9 mouse cellular contexts compared by ENCODE assay signal in the genomic region with DNA sequence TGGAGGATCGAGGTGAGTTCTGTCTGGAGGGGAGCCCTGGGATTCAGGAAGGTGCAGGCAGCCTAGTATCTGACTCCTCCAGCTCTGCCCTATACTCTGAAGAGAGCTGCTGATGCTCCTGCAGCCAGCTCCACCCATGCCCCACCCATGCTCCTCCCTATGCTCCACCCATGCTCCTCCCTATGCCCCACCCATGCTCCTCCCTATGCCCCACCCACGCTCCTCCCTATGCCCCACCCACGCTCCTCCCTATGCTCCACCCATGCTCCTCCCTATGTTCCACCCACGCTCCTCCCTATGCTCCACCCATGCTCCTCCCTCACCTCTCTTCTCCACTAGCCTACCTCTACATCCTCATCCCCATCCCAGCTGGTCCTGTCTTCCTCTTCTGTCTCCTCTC. TPM values are rescaled to one million over a fixed set of nuclear protein-coding genes. Genes with fewer than 3 reads are reported as not detected.
DNase-seq lines count a peak whose midpoint lies in the region; ATAC-seq and TF ChIP-seq lines count a peak whose summit lies in the region.
"Had no signal": no experiment of that assay in that cellular context is flagged by ENCODE, and none has a peak within 500 bp of the region (broad histone marks: within the 10 kb centered on the region; RNA-seq: fewer than 3 reads in every experiment).

No protein-coding gene starts in this region.

- TF ChIP-seq POLR2A in brain, embryonic 14.5 days (IDR thresholded peaks at IDR 0.05; ENCODE audit: borderline replicate concordance, extremely low read depth, insufficient read depth, insufficient read length, poor library complexity, severe bottlenecking): no peak

- no peaks in the 10 kb centered on the region for H3K36me3 ChIP-seq in hindbrain, embryonic 11.5 days (ENCODE audit: control insufficient read depth, insufficient read depth, low read length)
- no peaks in the 10 kb centered on the region for H3K36me3 ChIP-seq in hindbrain, embryonic 13.5 days
- H3K36me3 ChIP-seq: limb, embryonic 12.5 days had no signal

- no peaks in the 10 kb centered on the region for H3K9me3 ChIP-seq in hindbrain, embryonic 11.5 days (ENCODE audit: control insufficient read depth, low read length)
- H3K9me3 ChIP-seq in hindbrain, embryonic 13.5 days: no peaks in the 10 kb centered on the region
- H3K9me3 ChIP-seq: limb, embryonic 12.5 days had no signal

- H3K4me2 ChIP-seq in hindbrain, embryonic 11.5 days (replicated peaks; ENCODE audit: low read depth, low read length): no peak overlapping the region
- no peak overlapping the region for H3K4me2 ChIP-seq in hindbrain, embryonic 13.5 days
- H3K4me2 ChIP-seq: limb, embryonic 12.5 days had no signal

- H3K27me3 ChIP-seq in hindbrain, embryonic 11.5 days (ENCODE audit: control insufficient read depth, insufficient read depth, low read length): no peaks in the 10 kb centered on the region
- no peaks in the 10 kb centered on the region for H3K27me3 ChIP-seq in hindbrain, embryonic 13.5 days
- H3K27me3 ChIP-seq: limb, embryonic 12.5 days had no signal

- no peak for TF ChIP-seq CTCF in brain, embryonic 14.5 days (IDR thresholded peaks at IDR 0.05; ENCODE audit: borderline replicate concordance, extremely low read depth, insufficient read depth, insufficient read length)
- no peak for TF ChIP-seq CTCF in left cerebral cortex, adult 2 months (IDR thresholded peaks at IDR 0.05)

- no peaks in the 10 kb centered on the region for H3K4me1 ChIP-seq in hindbrain, embryonic 11.5 days (replicated peaks; ENCODE audit: control insufficient read depth, insufficient read depth, low read length)
- 0 out of 2 replicates have a peak, but pooled peaks cover 5% of the 10 kb centered on the region for H3K4me1 ChIP-seq in hindbrain, embryonic 13.5 days (replicated peaks)
- H3K4me1 ChIP-seq: limb, embryonic 12.5 days had no signal

- no peak overlapping the region for H3K27ac ChIP-seq in hindbrain, embryonic 11.5 days (ENCODE audit: low read depth, low read length)
- H3K27ac ChIP-seq in hindbrain, embryonic 13.5 days: no peak overlapping the region
- H3K27ac ChIP-seq in left cerebral cortex, adult 2 months: no peak overlapping the region
- H3K27ac ChIP-seq: limb, embryonic 12.5 days had no signal

- WGBS in hindbrain, embryonic 11.5 days: 35% methylated on average over 4 of the region's 4 CpGs
- WGBS in hindbrain, embryonic 13.5 days: 49% methylated on average over 4 of the region's 4 CpGs

- DNase-seq in hindbrain, embryonic 11.5 days (ENCODE audit: low spot score): peak; percentile 15
- peak; percentile 41 for DNase-seq in brain, embryonic 14.5 days (ENCODE audit: low read depth)
- DNase-seq in kidney, adult 8-10 months: peak; percentile 51 to 74
- DNase-seq in left cerebral cortex, adult 2 months (ENCODE audit: extremely low spot score in 1 of 2, low spot score in 2 of 2): no peak
- DNase-seq in layer of hippocampus, adult 11-12 months (ENCODE audit: low spot score): no peak
- no peak for DNase-seq in heart, adult 9 months (ENCODE audit: low spot score in 2 of 2)

- ATAC-seq in hindbrain, embryonic 11.5 days (ENCODE audit: low FRiP score): no peak
- no peak for ATAC-seq in hindbrain, embryonic 13.5 days (ENCODE audit: low FRiP score)
- ATAC-seq in megakaryocyte-erythroid progenitor cell, adult 5-6 weeks (replicated peaks; ENCODE audit: low FRiP score, low TSS enrichment, poor library complexity, severe bottlenecking): peak; percentile 87

- H3K4me3 ChIP-seq in hindbrain, embryonic 11.5 days (ENCODE audit: low read depth, low read length): no peak overlapping the region
- no peak overlapping the region for H3K4me3 ChIP-seq in hindbrain, embryonic 13.5 days
- H3K4me3 ChIP-seq in left cerebral cortex, adult 2 months: no peak overlapping the region
- H3K4me3 ChIP-seq: limb, embryonic 12.5 days had no signal

- no peak overlapping the region for H3K9ac ChIP-seq in hindbrain, embryonic 11.5 days (ENCODE audit: low read depth, low read length)
- H3K9ac ChIP-seq in hindbrain, embryonic 13.5 days: no peak overlapping the region
- H3K9ac ChIP-seq: limb, embryonic 12.5 days had no signal

- intact Hi-C loops in left cerebral cortex, adult 2 months (cut with DNase I): no loop called here

RNA-seq across cellular contexts. Expression of a gene that starts 6.0 kb away (rescaled TPM):
- 0.11 and 0.13 TPM in 2 replicates for polyA plus RNA-seq in hindbrain, embryonic 11.5 days (2014; fragmentation: Nextera tagmentation; extraction: Ambion mirVana)
- 0.16 and 0.18 TPM in 2 replicates for polyA plus RNA-seq in hindbrain, embryonic 13.5 days (2015; fragmentation: Nextera tagmentation; extraction: Ambion mirVana)
- 0.03 and 0.08 TPM in 2 replicates for polyA plus RNA-seq in brain, embryonic 14.5 days (2012; rRNA removed)
- not detected in 2 replicates for total RNA-seq in megakaryocyte-erythroid progenitor cell, adult 5-6 weeks (2014; fragmentation: Nextera tagmentation)
- not detected in 2 replicates for total RNA-seq in megakaryocyte-erythroid progenitor cell, adult 5-6 weeks (2017)
- total RNA-seq in left cerebral cortex, adult 2 months (2021): 1 to 10 TPM in 1 of 2 experiments, under 1 TPM in 1; 0.30 to 1.0 TPM

RNA-seq across cellular contexts. Expression of a gene that starts 23.8 kb away (rescaled TPM):
- 36.3 and 42.0 TPM in 2 replicates for polyA plus RNA-seq in hindbrain, embryonic 11.5 days (2014; fragmentation: Nextera tagmentation; extraction: Ambion mirVana)
- polyA plus RNA-seq in hindbrain, embryonic 13.5 days (2015; fragmentation: Nextera tagmentation; extraction: Ambion mirVana): 18.5 and 19.8 TPM in 2 replicates
- polyA plus RNA-seq in brain, embryonic 14.5 days (2012; rRNA removed): 34.3 and 40.9 TPM in 2 replicates
- 84.0 and 87.0 TPM in 2 replicates for total RNA-seq in megakaryocyte-erythroid progenitor cell, adult 5-6 weeks (2014; fragmentation: Nextera tagmentation)
- 19.5 and 26.8 TPM in 2 replicates for total RNA-seq in megakaryocyte-erythroid progenitor cell, adult 5-6 weeks (2017)
- total RNA-seq in left cerebral cortex, adult 2 months (2021): 10 to 100 TPM; 21.6 to 25.6 TPM

RNA-seq across cellular contexts. Expression of a gene that starts 40.1 kb away (rescaled TPM):
- polyA plus RNA-seq in hindbrain, embryonic 11.5 days (2014; fragmentation: Nextera tagmentation; extraction: Ambion mirVana): 1.3 and 1.4 TPM in 2 replicates
- polyA plus RNA-seq in hindbrain, embryonic 13.5 days (2015; fragmentation: Nextera tagmentation; extraction: Ambion mirVana): 2.4 and 2.5 TPM in 2 replicates
- 3.2 and 4.0 TPM in 2 replicates for polyA plus RNA-seq in brain, embryonic 14.5 days (2012; rRNA removed)
- total RNA-seq in megakaryocyte-erythroid progenitor cell, adult 5-6 weeks (2014; fragmentation: Nextera tagmentation): not detected in 2 replicates
- total RNA-seq in megakaryocyte-erythroid progenitor cell, adult 5-6 weeks (2017): 0.42 TPM in 1 of 2 replicates, not detected in the other
- 1 to 10 TPM; 5.0 to 5.4 TPM for total RNA-seq in left cerebral cortex, adult 2 months (2021)

RNA-seq across cellular contexts. Expression of a gene that starts 53.2 kb away (rescaled TPM):
- 1.1 TPM in 2 replicates for polyA plus RNA-seq in hindbrain, embryonic 11.5 days (2014; fragmentation: Nextera tagmentation; extraction: Ambion mirVana)
- polyA plus RNA-seq in hindbrain, embryonic 13.5 days (2015; fragmentation: Nextera tagmentation; extraction: Ambion mirVana): 0.80 and 1.6 TPM in 2 replicates
- polyA plus RNA-seq in brain, embryonic 14.5 days (2012; rRNA removed): 1.0 and 3.1 TPM in 2 replicates
- not detected in 2 replicates for total RNA-seq in megakaryocyte-erythroid progenitor cell, adult 5-6 weeks (2014; fragmentation: Nextera tagmentation)
- total RNA-seq in megakaryocyte-erythroid progenitor cell, adult 5-6 weeks (2017): not detected in 2 replicates
- 1 to 10 TPM in 1 of 2 experiments, under 1 TPM in 1; 0.54 to 1.9 TPM for total RNA-seq in left cerebral cortex, adult 2 months (2021)

Comparison
In these comparisons a context has a peak if more than half of its experiments do, and no peak if none do; other contexts are left out.
1. DNase-seq: peak in hindbrain, embryonic 11.5 days (single experiment), brain, embryonic 14.5 days (single experiment) and kidney, adult 8-10 months (2 of 2); none in left cerebral cortex, adult 2 months (0 of 2), layer of hippocampus, adult 11-12 months (single experiment) and heart, adult 9 months (0 of 2).